ENCODE assay signal across 7 mouse cellular contexts in genomic region chr5:28451053-28451638, GRCm38 (mm10). TPM values are rescaled to one million over a fixed set of nuclear protein-coding genes. Genes with fewer than 3 reads are reported as not detected.
DNase-seq lines count a peak whose midpoint lies in the region; ATAC-seq and TF ChIP-seq lines count a peak whose summit lies in the region.

No protein-coding gene starts in this region.

- TF ChIP-seq CTCF in cortical plate, adult 2 months (IDR thresholded peaks at IDR 0.05; ENCODE audit: extremely low read depth, insufficient read depth, low read length): peak; percentile 96

- peak; percentile 67 for ATAC-seq in intestine, embryonic 16.5 days
- peak; percentile 82 for ATAC-seq in midbrain, embryonic 13.5 days

- DNase-seq in adrenal gland, adult 8-10 months: peak; percentile 67
- DNase-seq in gastrocnemius, postnatal 10 days: peak; percentile 84
- peak; percentile 84 to 89 for DNase-seq in left cerebral cortex, postnatal 25 days (ENCODE audit: low spot score in 2 of 2)
- DNase-seq in spleen, postnatal 10 days (ENCODE audit: low spot score in 2 of 2): peak; percentile 59 to 81

- no peaks in the 10 kb centered on the region; the same call in 1 of the 2 replicates for H3K27me3 ChIP-seq in intestine, embryonic 16.5 days (replicated peaks; ENCODE audit: control insufficient read depth, insufficient read depth, low read length)
- peaks cover 21% of the 10 kb centered on the region for H3K27me3 ChIP-seq in midbrain, embryonic 13.5 days

- no peak overlapping the region for H3K9ac ChIP-seq in intestine, embryonic 16.5 days (ENCODE audit: low read depth, low read length)
- H3K9ac ChIP-seq in midbrain, embryonic 13.5 days (replicated peaks): no peak overlapping the region

- no peaks in the 10 kb centered on the region for H3K9me3 ChIP-seq in intestine, embryonic 16.5 days (ENCODE audit: control insufficient read depth, low read length)
- no peaks in the 10 kb centered on the region for H3K9me3 ChIP-seq in midbrain, embryonic 13.5 days

- WGBS in intestine, embryonic 16.5 days: 30% methylated on average over 6 of the region's 6 CpGs
- 33% methylated on average over 6 of the region's 6 CpGs for WGBS in midbrain, embryonic 13.5 days

- no peaks in the 10 kb centered on the region for H3K4me1 ChIP-seq in cortical plate, adult 2 months (ENCODE audit: control insufficient read depth, insufficient read depth, low read length)
- H3K4me1 ChIP-seq in intestine, embryonic 16.5 days (ENCODE audit: control insufficient read depth, insufficient read depth, low read length): no peaks in the 10 kb centered on the region
- no peaks in the 10 kb centered on the region for H3K4me1 ChIP-seq in midbrain, embryonic 13.5 days (replicated peaks)

- no peak overlapping the region for H3K4me2 ChIP-seq in intestine, embryonic 16.5 days (ENCODE audit: low read depth, low read length)
- no peak overlapping the region for H3K4me2 ChIP-seq in midbrain, embryonic 13.5 days (replicated peaks)

- intact Hi-C loops in left cerebral cortex, postnatal 25 days (cut with DNase I): loop anchor here (2.0 to 10.0 kb wide), 4 partner anchors 586 to 884 kb away; no protein-coding TSS in a partner anchor

- TF ChIP-seq POLR2A in cortical plate, adult 2 months (IDR thresholded peaks at IDR 0.05; ENCODE audit: extremely low read depth, insufficient read depth, low read length): no peak

- H3K4me3 ChIP-seq in cortical plate, adult 2 months (ENCODE audit: insufficient read depth, low read length): no peak overlapping the region
- no peak overlapping the region for H3K4me3 ChIP-seq in intestine, embryonic 16.5 days (ENCODE audit: low read length)
- no peak overlapping the region for H3K4me3 ChIP-seq in midbrain, embryonic 13.5 days (replicated peaks)

- H3K36me3 ChIP-seq in intestine, embryonic 16.5 days (ENCODE audit: control insufficient read depth, insufficient read depth, low read length): no peaks in the 10 kb centered on the region
- no peaks in the 10 kb centered on the region for H3K36me3 ChIP-seq in midbrain, embryonic 13.5 days

- H3K27ac ChIP-seq in cortical plate, adult 2 months (ENCODE audit: insufficient read depth, low read length): no peak overlapping the region
- no peak overlapping the region for H3K27ac ChIP-seq in intestine, embryonic 16.5 days (ENCODE audit: low read length)
- no peak overlapping the region for H3K27ac ChIP-seq in midbrain, embryonic 13.5 days

RNA-seq across cellular contexts. Expression of gene Shh, which starts 15.9 kb away (rescaled TPM):
- 10 to 100 TPM; 15.7 to 31.6 (median 22.3) TPM for total RNA-seq in adrenal gland, adult 8-10 months (2022)
- polyA plus RNA-seq in cortical plate, adult 2 months (2012; rRNA removed): 2.3 and 2.6 TPM in 2 replicates
- total RNA-seq in gastrocnemius, postnatal 10 days (2021): not detected
- polyA plus RNA-seq in intestine, embryonic 16.5 days (2015; fragmentation: Nextera tagmentation; extraction: Ambion mirVana): 2.8 TPM in 2 replicates
- total RNA-seq in left cerebral cortex, postnatal 25 days (2021): 1 to 10 TPM; 3.1 to 3.5 TPM
- polyA plus RNA-seq in midbrain, embryonic 13.5 days (2015; fragmentation: Nextera tagmentation; extraction: Ambion mirVana): 1.3 and 3.4 TPM in 2 replicates

Comparison
In these comparisons a context has a peak if more than half of its experiments do, and no peak if none do; other contexts are left out.
1. RNA of gene Shh, which starts 15.9 kb away (total RNA-seq): 15.7 to 31.6 TPM in adrenal gland, adult 8-10 months and 3.1 to 3.5 TPM in left cerebral cortex, postnatal 25 days; not detected in gastrocnemius, postnatal 10 days; every median in the first group is over 4 times any median in the second.
2. Peak in every context shown above with its lines, with median percentiles within 50 percentile points of each other: DNase-seq.